In genomic region chr2:45253936-45254335, GRCm38 (mm10) we compare ENCODE assay signal across 22 mouse cellular contexts.
DNase-seq lines count a peak whose midpoint lies in the region; ATAC-seq and TF ChIP-seq lines count a peak whose summit lies in the region.
"Had no signal": no experiment of that assay in that cellular context is flagged by ENCODE, and none has a peak within 500 bp of the region (broad histone marks: within the 10 kb centered on the region; RNA-seq: fewer than 3 reads in every experiment).

No protein-coding gene starts in this region.

- peak; percentile 82 for DNase-seq in liver, adult 2 months (ENCODE audit: extremely low read depth, low read depth, low spot score)
- peak; percentile 16 to 24 for DNase-seq in kidney, postnatal 4 days
- no peak for DNase-seq in cerebellum, adult 11 months
- DNase-seq in stomach, postnatal 0 days (ENCODE audit: low spot score): no peak
- DNase-seq in layer of hippocampus, adult 8-10 months (ENCODE audit: low spot score in 2 of 2): no peak
- DNase-seq: cerebellum, adult 9-10 months; heart, postnatal 36 days; layer of hippocampus, postnatal 36 days; lung, adult 18-20 months; right cerebral cortex, postnatal 25 days; thymus, adult 2 months had no signal

- ATAC-seq in liver, embryonic 12.5 days: no peak
- peak; percentile 69; the same call in 1 of the 2 replicates for ATAC-seq in intestine, postnatal 0 days
- peak; percentile 88 for ATAC-seq in kidney, embryonic 15.5 days (replicated peaks; ENCODE audit: low FRiP score)
- ATAC-seq in stomach, postnatal 0 days (ENCODE audit: low FRiP score, low TSS enrichment): no peak
- ATAC-seq: forebrain, embryonic 14.5 days; hindbrain, embryonic 16.5 days; midbrain, embryonic 16.5 days had no signal

- no peaks in the 10 kb centered on the region for H3K36me3 ChIP-seq in liver, adult 2 months (ENCODE audit: control insufficient read depth, insufficient read depth, low read length)
- H3K36me3 ChIP-seq in liver, embryonic 12.5 days: no peaks in the 10 kb centered on the region
- no peaks in the 10 kb centered on the region for H3K36me3 ChIP-seq in intestine, postnatal 0 days (ENCODE audit: control insufficient read depth, insufficient read depth)
- no peaks in the 10 kb centered on the region for H3K36me3 ChIP-seq in kidney, embryonic 15.5 days
- H3K36me3 ChIP-seq in stomach, postnatal 0 days (ENCODE audit: control insufficient read depth, insufficient read depth, low read length): no peaks in the 10 kb centered on the region
- H3K36me3 ChIP-seq: embryonic facial prominence, embryonic 13.5 days; heart, embryonic 13.5 days; neural tube, embryonic 15.5 days; stomach, embryonic 15.5 days had no signal

- H3K27ac ChIP-seq in liver, adult 2 months (replicated peaks; ENCODE audit: insufficient read depth, low read depth, low read length): no peak overlapping the region
- H3K27ac ChIP-seq in liver, embryonic 12.5 days: no peak overlapping the region
- no peak overlapping the region for H3K27ac ChIP-seq in intestine, postnatal 0 days (ENCODE audit: low read depth, low read length)
- no peak overlapping the region for H3K27ac ChIP-seq in kidney, embryonic 15.5 days
- no peak overlapping the region for H3K27ac ChIP-seq in stomach, postnatal 0 days (replicated peaks)
- H3K27ac ChIP-seq: embryonic facial prominence, embryonic 13.5 days; heart, embryonic 13.5 days; neural tube, embryonic 15.5 days; stomach, embryonic 15.5 days had no signal

- 42% methylated on average over 4 of the region's 4 CpGs for WGBS in liver, adult 2 months
- 62% methylated on average over 4 of the region's 4 CpGs for WGBS in liver, embryonic 12.5 days (ENCODE audit: insufficient replicate concordance)
- 40% methylated on average over 4 of the region's 4 CpGs for WGBS in intestine, postnatal 0 days
- 24% methylated on average over 4 of the region's 4 CpGs for WGBS in kidney, embryonic 15.5 days
- 57% methylated on average over 4 of the region's 4 CpGs for WGBS in stomach, postnatal 0 days

- no peak overlapping the region for H3K4me3 ChIP-seq in liver, adult 2 months (ENCODE audit: insufficient read depth, low read depth, low read length)
- no peak overlapping the region for H3K4me3 ChIP-seq in liver, embryonic 12.5 days
- no peak overlapping the region for H3K4me3 ChIP-seq in intestine, postnatal 0 days (ENCODE audit: low read depth, low read length)
- no peak overlapping the region for H3K4me3 ChIP-seq in kidney, embryonic 15.5 days (replicated peaks)
- H3K4me3 ChIP-seq in stomach, postnatal 0 days (ENCODE audit: low read depth, low read length): no peak overlapping the region
- H3K4me3 ChIP-seq: embryonic facial prominence, embryonic 13.5 days; heart, embryonic 13.5 days; neural tube, embryonic 15.5 days; stomach, embryonic 15.5 days had no signal

- H3K9ac ChIP-seq in liver, adult 2 months (ENCODE audit: low read depth, low read length): no peak overlapping the region
- no peak overlapping the region for H3K9ac ChIP-seq in liver, embryonic 12.5 days
- no peak overlapping the region for H3K9ac ChIP-seq in intestine, postnatal 0 days (ENCODE audit: low read depth, low read length)
- no peak overlapping the region for H3K9ac ChIP-seq in kidney, embryonic 15.5 days
- no peak overlapping the region for H3K9ac ChIP-seq in stomach, postnatal 0 days (ENCODE audit: low read length)
- H3K9ac ChIP-seq: embryonic facial prominence, embryonic 13.5 days; heart, embryonic 13.5 days; neural tube, embryonic 15.5 days; stomach, embryonic 15.5 days had no signal

- no peak for TF ChIP-seq CTCF in liver, adult 2 months (IDR thresholded peaks at IDR 0.05; ENCODE audit: low read depth, low read length)
- no peak for TF ChIP-seq CTCF in intestine, postnatal 0 days (IDR thresholded peaks at IDR 0.05; ENCODE audit: low read depth)
- no peak for TF ChIP-seq CTCF in stomach, postnatal 0 days (IDR thresholded peaks at IDR 0.05; ENCODE audit: low read depth)

- H3K27me3 ChIP-seq in liver, adult 2 months (ENCODE audit: control insufficient read depth, insufficient read depth, low read length): no peaks in the 10 kb centered on the region
- no peaks in the 10 kb centered on the region for H3K27me3 ChIP-seq in liver, embryonic 12.5 days (replicated peaks)
- H3K27me3 ChIP-seq in intestine, postnatal 0 days (replicated peaks; ENCODE audit: control insufficient read depth, insufficient read depth, low read length): no peaks in the 10 kb centered on the region
- no peaks in the 10 kb centered on the region for H3K27me3 ChIP-seq in kidney, embryonic 15.5 days
- no peaks in the 10 kb centered on the region for H3K27me3 ChIP-seq in stomach, postnatal 0 days (ENCODE audit: control insufficient read depth, insufficient read depth, low read length)
- H3K27me3 ChIP-seq: CH12.LX; embryonic facial prominence, embryonic 13.5 days; heart, embryonic 13.5 days; neural tube, embryonic 15.5 days; stomach, embryonic 15.5 days had no signal

- H3K4me2 ChIP-seq in liver, embryonic 12.5 days: no peak overlapping the region
- H3K4me2 ChIP-seq in intestine, postnatal 0 days (replicated peaks; ENCODE audit: low read depth): no peak overlapping the region
- no peak overlapping the region for H3K4me2 ChIP-seq in kidney, embryonic 15.5 days
- no peak overlapping the region for H3K4me2 ChIP-seq in stomach, postnatal 0 days (replicated peaks; ENCODE audit: low read depth)
- H3K4me2 ChIP-seq: embryonic facial prominence, embryonic 13.5 days; heart, embryonic 13.5 days; neural tube, embryonic 15.5 days; stomach, embryonic 15.5 days had no signal

- H3K79me2 ChIP-seq in liver, adult 2 months (ENCODE audit: control insufficient read depth, insufficient read depth, low read length): no peaks in the 10 kb centered on the region

- TF ChIP-seq POLR2A in liver, adult 2 months (IDR thresholded peaks at IDR 0.05; ENCODE audit: extremely low read depth, insufficient read depth, low read length): no peak

- TF ChIP-seq EP300 in stomach, postnatal 0 days (optimal IDR thresholded peaks at IDR 0.05): no peak

- H3K4me1 ChIP-seq in liver, adult 2 months (ENCODE audit: control insufficient read depth, insufficient read depth, low read length): no peaks in the 10 kb centered on the region
- H3K4me1 ChIP-seq in liver, embryonic 12.5 days: no peaks in the 10 kb centered on the region
- H3K4me1 ChIP-seq in intestine, postnatal 0 days (replicated peaks; ENCODE audit: control insufficient read depth, insufficient read depth, low read length): no peaks in the 10 kb centered on the region; the same call in 1 of the 2 replicates
- no peaks in the 10 kb centered on the region for H3K4me1 ChIP-seq in kidney, embryonic 15.5 days
- no peaks in the 10 kb centered on the region for H3K4me1 ChIP-seq in stomach, postnatal 0 days (replicated peaks; ENCODE audit: control insufficient read depth, insufficient read depth)
- H3K4me1 ChIP-seq: heart, embryonic 13.5 days; neural tube, embryonic 15.5 days; stomach, embryonic 15.5 days had no signal

- H3K9me3 ChIP-seq in liver, embryonic 12.5 days (replicated peaks): no peaks in the 10 kb centered on the region
- no peaks in the 10 kb centered on the region for H3K9me3 ChIP-seq in intestine, postnatal 0 days (ENCODE audit: control insufficient read depth)
- no peaks in the 10 kb centered on the region for H3K9me3 ChIP-seq in kidney, embryonic 15.5 days (replicated peaks)
- no peaks in the 10 kb centered on the region for H3K9me3 ChIP-seq in stomach, postnatal 0 days (ENCODE audit: control insufficient read depth, low read length)
- H3K9me3 ChIP-seq: embryonic facial prominence, embryonic 13.5 days; heart, embryonic 13.5 days; neural tube, embryonic 15.5 days; stomach, embryonic 15.5 days had no signal

Comparison
In these comparisons a context has a peak if more than half of its experiments do, and no peak if none do; other contexts are left out.
1. DNase-seq: peak in liver, adult 2 months (single experiment) and kidney, postnatal 4 days (2 of 2); none in cerebellum, adult 11 months (single experiment), stomach, postnatal 0 days (single experiment) and layer of hippocampus, adult 8-10 months (0 of 2).
2. ATAC-seq: peak in intestine, postnatal 0 days (single experiment) and kidney, embryonic 15.5 days (single experiment); none in liver, embryonic 12.5 days (single experiment) and stomach, postnatal 0 days (single experiment).